Mouse (Mus musculus) liver, embryonic 14.5 days (tissue): ENCODE data around the gene Pnpla6. TPM values are rescaled to one million over a fixed set of nuclear protein-coding genes. Genes with fewer than 3 reads are reported as not detected.

ENCODE experiments used
- ATAC-seq: fragments of 200-750 bp; cut with Nextera tagmentation; 2 replicates; pipeline ENCODE4 v1.8.0; 2017; ENCODE audit warnings: moderate number of reproducible peaks, mild to moderate bottlenecking, moderate library complexity; ENCODE audit not compliant: insufficient read depth
- DNase-seq, 3 experiments: peaks; one replicate each; pipeline ENCODE4 v3.0.0-alpha.2; 2012 to 2013; ENCODE audit warnings: low read depth in 3 of 3, low spot score in 3 of 3
- H3K27ac ChIP-seq: fragments of 300-500 bp; sonication (generic); 2 replicates; pipeline ENCODE4 v1.5.1; 2014; ENCODE audit warnings: moderate library complexity, mild to moderate bottlenecking, control low read depth, inconsistent platforms
- H3K27me3 ChIP-seq: fragments of 300-500 bp; sonication (generic); 2 replicates; pipeline ENCODE4 v1.6.1; 2014; ENCODE audit warnings: mild to moderate bottlenecking, low read length, moderate library complexity; ENCODE audit not compliant: control insufficient read depth, insufficient read depth
- H3K36me3 ChIP-seq: fragments of 300-500 bp; sonication (generic); replicated peaks from 2 replicates; pipeline ENCODE4 v1.6.1; 2014; ENCODE audit warnings: low read depth; ENCODE audit not compliant: control insufficient read depth, insufficient read depth
- H3K4me1 ChIP-seq, 2 experiments: fragments of 200-500 bp in 1 of 2; fragments of 300-500 bp in 1 of 2; sonication (generic) in 1 of 2; replicated peaks; 2 replicates each; pipeline ENCODE4 v1.6.1; 2012 to 2014; ENCODE audit warnings: antibody characterized with exemption in 1 of 2, inconsistent platforms in 1 of 2, low read length in 1 of 2; ENCODE audit not compliant: control insufficient read depth in 2 of 2, insufficient read depth in 2 of 2
- H3K4me2 ChIP-seq: fragments of 300-500 bp; sonication (generic); 2 replicates; pipeline ENCODE4 v1.6.1; 2014; ENCODE audit warnings: low read depth, mild to moderate bottlenecking, control low read depth, moderate library complexity
- H3K4me3 ChIP-seq, 2 experiments: fragments of 200-500 bp in 1 of 2; fragments of 300-500 bp in 1 of 2; sonication (generic) in 1 of 2; 2 replicates each; pipeline ENCODE4 v1.5.1; 2012 to 2014; ENCODE audit warnings: low read depth in 2 of 2, low read length in 2 of 2, mild to moderate bottlenecking in 2 of 2, control low read depth in 1 of 2, inconsistent platforms in 1 of 2, moderate library complexity in 1 of 2; ENCODE audit not compliant: insufficient read depth in 1 of 2
- H3K9ac ChIP-seq: fragments of 300-500 bp; sonication (generic); replicated peaks from 2 replicates; pipeline ENCODE4 v1.6.1; 2014; ENCODE audit warnings: mild to moderate bottlenecking, control low read depth, moderate library complexity
- H3K9me3 ChIP-seq: fragments of 300-500 bp; sonication (generic); 2 replicates; pipeline ENCODE4 v1.6.1; 2016; ENCODE audit warnings: low read length, mixed read lengths; ENCODE audit not compliant: control insufficient read depth
- CTCF ChIP-seq: IDR thresholded peaks from 2 replicates; pipeline ENCODE4 v1.5.1; 2016; ENCODE audit warnings: antibody characterized with exemption, low read depth, control low read depth
- EP300 ChIP-seq: IDR thresholded peaks from 2 replicates; pipeline ENCODE4 v1.6.1; 2016; ENCODE audit warnings: antibody characterized with exemption, low read depth
- whole genome bisulfite sequencing: fragments of 180-500 bp; shearing (Covaris S2); extraction: QIAGEN DNeasy Blood & Tissue Kit; methylation state at CpG from one replicate; pipeline ENCODE4 v1.1.7; 2014; ENCODE audit not compliant: insufficient replicate concordance; 5-methylcytosine and 5-hydroxymethylcytosine counted together
- polyA plus RNA-seq, 2 experiments: library from polyadenylated mRNA; depleted of rRNA in 1 of 2; stranded (reverse) in 1 of 2; unstranded in 1 of 2; fragments of >200 nt; fragmentation: Nextera tagmentation in 1 of 2; extraction: Ambion mirVana in 1 of 2; gene quantifications; 2 replicates each; pipeline versions ENCODE4 v1.2.1 to v1.2.3; 2012 to 2014

Gene Pnpla6
- polyA plus RNA-seq, 2 experiments = 6.5 to 14.2 TPM

GRCm38 (mm10) chr8:3556114-3556513 is 40.9 kb downstream of the Pnpla6 start:
- no peaks in the 10 kb centered on the region for H3K27me3 ChIP-seq
- H3K4me3 ChIP-seq = no peak overlapping the region
- DNase-seq (no peak), ATAC-seq (peak; percentile 82; the same call in 1 of the 2 replicates)
- no peak overlapping the region for H3K27ac ChIP-seq
- whole genome bisulfite sequencing = 40% methylated on average over 4 of the region's 4 CpGs
- H3K36me3 ChIP-seq = no peaks in the 10 kb centered on the region
- no peak for TF ChIP-seq EP300
- TF ChIP-seq CTCF = no peak
- no peaks in the 10 kb centered on the region for H3K9me3 ChIP-seq
- H3K4me2 ChIP-seq = no peak overlapping the region
- no peak overlapping the region for H3K9ac ChIP-seq
- H3K4me1 ChIP-seq = no peaks in the 10 kb centered on the region

GRCm38 (mm10) chr8:3567641-3568371 is 52.6 kb downstream of the Pnpla6 start, which contains the start of gene C330021F23Rik:
TSS of gene C330021F23Rik (plus strand) at chr8:3567990.
- Histone ChIP-seq H3K9ac (no peak within 1 kb of the TSS; the same call in 1 of the 2 replicates), H3K9me3 (no peaks in the 10 kb centered on the region), H3K4me2 (peak within 1 kb of the TSS; percentile 44), H3K27ac (peak within 1 kb of the TSS; percentile 18), H3K36me3 (no peaks in the 10 kb centered on the region), H3K4me1 (peaks cover 0 to 15% of the 10 kb centered on the region in 2 experiments; a peak in 2 of 4 replicates), H3K4me3 (peak within 1 kb of the TSS; percentile 9 to 43; a peak in 3 of 4 replicates), H3K27me3 (no peaks in the 10 kb centered on the region)
- ATAC-seq = peak; percentile 66
- no peak for DNase-seq
- WGBS = 12% methylated on average over 12 of the region's 12 CpGs
- TF ChIP-seq EP300 (no peak), CTCF (no peak)

- Histone ChIP-seq H3K4me3 (peak overlapping the region; percentile 6 to 9; a peak in 2 of 4 replicates), H3K9me3 (no peaks in the 10 kb centered on the region), H3K36me3 (no peaks in the 10 kb centered on the region), H3K4me2 (peak overlapping the region; percentile 44), H3K27ac (no peak overlapping the region), H3K27me3 (no peaks in the 10 kb centered on the region), H3K4me1 (peaks cover 0 to 15% of the 10 kb centered on the region in 2 experiments; a peak in 2 of 4 replicates), H3K9ac (no peak overlapping the region)
- ATAC-seq (no peak), DNase-seq (no peak)
- WGBS = 10% methylated on average over 7 of the region's 7 CpGs
- TF ChIP-seq EP300 = no peak
- TF ChIP-seq CTCF = no peak
These were observed 53.2 kb downstream of the Pnpla6 start for GRCm38 (mm10) chr8:3568378-3568777.

GRCm38 (mm10) chr8:3569784-3570183 is 54.6 kb downstream of the Pnpla6 start:
- H3K9ac ChIP-seq = no peak overlapping the region

GRCm38 (mm10) chr8:3574546-3574945 is 59.4 kb downstream of the Pnpla6 start:
- TF ChIP-seq EP300 = no peak
- no peak for TF ChIP-seq CTCF
- Histone ChIP-seq H3K4me1 (peaks cover 0 to 6% of the 10 kb centered on the region in 2 experiments; a peak in 2 of 4 replicates), H3K27ac (no peak overlapping the region), H3K36me3 (no peaks in the 10 kb centered on the region), H3K4me2 (no peak overlapping the region), H3K27me3 (no peaks in the 10 kb centered on the region), H3K9me3 (no peaks in the 10 kb centered on the region), H3K4me3 (no peak overlapping the region), H3K9ac (no peak overlapping the region)
- 71% methylated on average over 3 of the region's 3 CpGs for WGBS
- DNase-seq (no peak), ATAC-seq (no peak)

More at GRCm38 (mm10) chr8:3569784-3570183, 54.6 kb downstream of the Pnpla6 start:
- no peak for ATAC-seq
- no peak for TF ChIP-seq EP300
- TF ChIP-seq CTCF = no peak
- Histone ChIP-seq H3K4me1 (peaks cover 0 to 15% of the 10 kb centered on the region in 2 experiments; a peak in 2 of 4 replicates), H3K27ac (no peak overlapping the region), H3K9me3 (no peaks in the 10 kb centered on the region), H3K4me3 (no peak overlapping the region), H3K36me3 (no peaks in the 10 kb centered on the region), H3K27me3 (no peaks in the 10 kb centered on the region), H3K4me2 (no peak overlapping the region)
- DNase-seq = no peak
- 69% methylated on average over 5 of the region's 5 CpGs for WGBS
